Mouse (Mus musculus) embryonic facial prominence, embryonic 14.5 days (tissue): ENCODE measurements around the gene Gm8113. TPM values are rescaled to one million over a fixed set of nuclear protein-coding genes. Genes with fewer than 3 reads are reported as not detected.
A peak's percentile ranks its signal among the peaks of the same experiment; 100 is the strongest.
"Not testable (repeated sequence)": the region's sequence is repeated elsewhere in the genome, so short reads cannot be mapped to it uniquely, and the experiment has no call there.

ENCODE experiments used
- ATAC-seq: fragments of 200-750 bp; cut with Nextera tagmentation; 2 replicates; pipeline ENCODE4 v1.8.0; 2017; ENCODE audit warnings: low read depth, moderate number of reproducible peaks, moderate TSS enrichment
- DNase-seq: peaks from one replicate; pipeline ENCODE4 v3.0.0-alpha.2; 2015; ENCODE audit warnings: low spot score
- H3K27ac ChIP-seq: fragments of 300-500 bp; sonication (generic); replicated peaks from 2 replicates; pipeline ENCODE4 v1.5.1; 2014; ENCODE audit warnings: low read depth, mild to moderate bottlenecking, low read length, moderate library complexity
- H3K27me3 ChIP-seq: fragments of 300-500 bp; sonication (generic); replicated peaks from 2 replicates; pipeline ENCODE4 v1.6.1; 2014; ENCODE audit warnings: low read length; ENCODE audit not compliant: control insufficient read depth, insufficient read depth
- H3K36me3 ChIP-seq: fragments of 300-500 bp; sonication (generic); 2 replicates; pipeline ENCODE4 v1.6.1; 2014; ENCODE audit warnings: low read length, mixed read lengths; ENCODE audit not compliant: control insufficient read depth, insufficient read depth
- H3K4me1 ChIP-seq: fragments of 300-500 bp; sonication (generic); 2 replicates; pipeline ENCODE4 v1.6.1; 2014; ENCODE audit warnings: antibody characterized with exemption, low read length; ENCODE audit not compliant: control insufficient read depth, insufficient read depth
- H3K4me2 ChIP-seq: fragments of 300-500 bp; sonication (generic); 2 replicates; pipeline ENCODE4 v1.6.1; 2014; ENCODE audit warnings: low read depth, mild to moderate bottlenecking, low read length, moderate library complexity, mixed read lengths
- H3K4me3 ChIP-seq: fragments of 300-500 bp; sonication (generic); 2 replicates; pipeline ENCODE4 v1.5.1; 2014; ENCODE audit warnings: low read depth, mild to moderate bottlenecking, low read length
- H3K9ac ChIP-seq: fragments of 300-500 bp; sonication (generic); 2 replicates; pipeline ENCODE4 v1.6.1; 2014; ENCODE audit warnings: low read depth, mild to moderate bottlenecking, low read length, moderate library complexity, mixed read lengths
- H3K9me3 ChIP-seq: fragments of 300-500 bp; sonication (generic); 2 replicates; pipeline ENCODE4 v1.6.1; 2016; ENCODE audit warnings: low read length; ENCODE audit not compliant: control insufficient read depth
- WGBS: fragments of 180-500 bp; shearing (Covaris S2); extraction: QIAGEN DNeasy Blood & Tissue Kit; methylation state at CpG from one replicate; pipeline ENCODE4 v1.1.7; 2014; 5-methylcytosine and 5-hydroxymethylcytosine counted together
- polyA plus RNA-seq: library from polyadenylated mRNA; unstranded; fragments of >200 nt; fragmentation: Nextera tagmentation; extraction: Ambion mirVana; gene quantifications from 2 replicates; pipeline ENCODE4 v1.2.1, GENCODE M21; 2014

Gm8113 gene
- polyA plus RNA-seq = 5.2 and 5.7 TPM in 2 replicates

GRCm38 (mm10) chr14:43924688-43925403 is at the start of gene Gm8113:
Gm8113 (plus strand) TSS chr14:43925390.
- WGBS = 9% methylated on average over 10 of the region's 10 CpGs
- not testable (repeated sequence) for H3K36me3 ChIP-seq, H3K4me1 ChIP-seq, H3K27me3 ChIP-seq, H3K9me3 ChIP-seq
- DNase-seq (peak; percentile 90), ATAC-seq (peak; percentile 97)
- Histone ChIP-seq H3K4me2 (peak within 1 kb of the TSS; percentile 51), H3K4me3 (peak within 1 kb of the TSS; percentile 47), H3K27ac (peak within 1 kb of the TSS; percentile 82), H3K9ac (peak within 1 kb of the TSS; percentile 67)

- not testable (repeated sequence) for DNase-seq, H3K27ac ChIP-seq, H3K27me3 ChIP-seq, H3K9me3 ChIP-seq, H3K9ac ChIP-seq, H3K4me2 ChIP-seq, H3K4me1 ChIP-seq, H3K4me3 ChIP-seq, ATAC-seq, H3K36me3 ChIP-seq
- WGBS = 94% methylated on average over 2 of the region's 3 CpGs
Observed at GRCm38 (mm10) chr14:43875417-43875816, 49.8 kb upstream of the Gm8113 start, which contains the start of gene Ear1. Ear1 (minus strand) TSS chr14:43875517.

DNA sequence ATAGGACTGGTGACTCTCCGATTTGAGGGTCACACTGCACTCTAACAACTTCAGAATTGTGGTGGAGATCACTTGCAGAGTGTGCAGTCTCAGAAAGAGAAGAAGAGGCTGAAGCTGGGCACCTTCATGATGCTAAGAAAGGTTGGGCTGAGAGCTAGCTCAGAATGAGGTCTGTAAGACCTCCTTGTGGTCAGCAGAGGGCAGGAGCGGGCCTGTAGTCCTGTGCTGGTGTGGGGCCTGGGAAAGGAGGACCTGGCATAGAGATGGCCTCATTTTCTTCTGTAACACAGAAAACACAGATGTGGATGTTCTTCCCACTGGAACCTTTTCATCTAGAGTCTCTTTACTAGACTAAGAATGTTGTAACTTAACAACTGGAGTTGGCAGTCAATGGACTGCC is 47.4 kb upstream of the Gm8113 start:
- H3K4me1 ChIP-seq, H3K9ac ChIP-seq, H3K27me3 ChIP-seq, H3K36me3 ChIP-seq, ATAC-seq, H3K9me3 ChIP-seq, H3K4me2 ChIP-seq, DNase-seq, H3K4me3 ChIP-seq, H3K27ac ChIP-seq: not testable (repeated sequence)
- 67% methylated on average over 1 of the region's 2 CpGs for WGBS

GRCm38 (mm10) chr14:43879966-43880545 is 45.1 kb upstream of the Gm8113 start:
- H3K9me3 ChIP-seq, H3K4me1 ChIP-seq, H3K27ac ChIP-seq, H3K4me3 ChIP-seq, H3K27me3 ChIP-seq, H3K9ac ChIP-seq, H3K36me3 ChIP-seq, DNase-seq, ATAC-seq, H3K4me2 ChIP-seq: not testable (repeated sequence)
- WGBS = 85% methylated on average over 5 of the region's 5 CpGs

- not testable (repeated sequence) for H3K27ac ChIP-seq, H3K27me3 ChIP-seq, H3K4me1 ChIP-seq, ATAC-seq, H3K9me3 ChIP-seq, H3K4me2 ChIP-seq, H3K4me3 ChIP-seq, DNase-seq, H3K9ac ChIP-seq, H3K36me3 ChIP-seq
- WGBS = 56% methylated on average over 1 of the region's 1 CpGs
Observed at GRCm38 (mm10) chr14:43886235-43886634, 39.0 kb upstream of the Gm8113 start.

GRCm38 (mm10) chr14:43891288-43891687 is 33.9 kb upstream of the Gm8113 start:
- not testable (repeated sequence) for H3K9ac ChIP-seq, H3K4me2 ChIP-seq, ATAC-seq, H3K36me3 ChIP-seq, H3K4me3 ChIP-seq, H3K27ac ChIP-seq, H3K27me3 ChIP-seq, DNase-seq, H3K4me1 ChIP-seq, H3K9me3 ChIP-seq
- WGBS = 100% methylated on average over 1 of the region's 1 CpGs

GRCm38 (mm10) chr14:43895357-43895756 is 29.8 kb upstream of the Gm8113 start:
- WGBS = 35% methylated on average over 1 of the region's 2 CpGs

GRCm38 (mm10) chr14:43898577-43898976 is 26.6 kb upstream of the Gm8113 start:
- not testable (repeated sequence) for ATAC-seq, H3K36me3 ChIP-seq, H3K4me1 ChIP-seq, H3K27me3 ChIP-seq, DNase-seq, H3K4me2 ChIP-seq, H3K27ac ChIP-seq, H3K4me3 ChIP-seq, H3K9ac ChIP-seq, H3K9me3 ChIP-seq
- 65% methylated on average over 2 of the region's 3 CpGs for WGBS

More at GRCm38 (mm10) chr14:43895357-43895756, 29.8 kb upstream of the Gm8113 start:
- H3K9ac ChIP-seq, H3K9me3 ChIP-seq, H3K36me3 ChIP-seq, ATAC-seq, H3K4me1 ChIP-seq, H3K4me3 ChIP-seq, DNase-seq, H3K4me2 ChIP-seq, H3K27me3 ChIP-seq, H3K27ac ChIP-seq: not testable (repeated sequence)

- H3K9me3 ChIP-seq, DNase-seq, ATAC-seq, H3K36me3 ChIP-seq, H3K9ac ChIP-seq, H3K4me2 ChIP-seq, H3K27ac ChIP-seq, H3K4me1 ChIP-seq, H3K27me3 ChIP-seq, H3K4me3 ChIP-seq: not testable (repeated sequence)
Observed at GRCm38 (mm10) chr14:43918214-43918613, 7.0 kb upstream of the Gm8113 start.
